Mouse (Mus musculus) embryonic fibroblast, embryonic 13.5 days (primary cell): ENCODE measurements at regions not wholly inside any gene's neighbourhood (a gene's known extent, or its start where the extent isn't known, plus 50 kb on each side); places are given as distances from the start of the nearest gene placed in this dataset.
A peak's percentile ranks its signal among the peaks of the same experiment; 100 is the strongest.

Source experiments
- H3K27ac ChIP-seq: 2 replicates; pipeline ENCODE4 v1.5.1; 2012; ENCODE audit warnings: low read length, control low read depth, inconsistent platforms; ENCODE audit not compliant: insufficient read depth
- H3K4me1 ChIP-seq: 2 replicates; pipeline ENCODE4 v1.6.1; 2011; ENCODE audit warnings: low read length; ENCODE audit not compliant: control insufficient read depth, insufficient read depth
- H3K4me3 ChIP-seq: 2 replicates; pipeline ENCODE4 v1.5.1; 2011; ENCODE audit warnings: mild to moderate bottlenecking, control low read depth, low read length; ENCODE audit not compliant: insufficient read depth
- CTCF ChIP-seq: IDR thresholded peaks from 2 replicates; pipeline ENCODE4 v1.5.1; 2011; ENCODE audit warnings: mild to moderate bottlenecking, control low read depth, low read length, moderate library complexity, borderline replicate concordance; ENCODE audit not compliant: insufficient read depth
- POLR2A ChIP-seq: IDR thresholded peaks from 2 replicates; pipeline ENCODE4 v1.6.1; 2011; ENCODE audit warnings: low read depth, mild to moderate bottlenecking, control low read depth, low read length, moderate library complexity

- H3K4me1 ChIP-seq = no peaks in the 10 kb centered on the region
- TF ChIP-seq CTCF (no peak), POLR2A (no peak)
These were observed 301.0 kb upstream of the Pbx1 start for GRCm38 (mm10) chr1:168733066-168733465.

GRCm38 (mm10) chr1:168709836-168710235 lies 277.8 kb upstream of the Pbx1 start:
- H3K4me1 ChIP-seq = peaks cover 7% of the 10 kb centered on the region
- H3K27ac ChIP-seq = no peak overlapping the region
- no peak overlapping the region for H3K4me3 ChIP-seq
- TF ChIP-seq CTCF (no peak), POLR2A (no peak)

More at GRCm38 (mm10) chr1:168733066-168733465, 301.0 kb upstream of the Pbx1 start:
- no peak overlapping the region for H3K27ac ChIP-seq
- H3K4me3 ChIP-seq = no peak overlapping the region

GRCm38 (mm10) chr1:168709017-168709681 lies 277.1 kb upstream of the Pbx1 start:
- Histone ChIP-seq H3K27ac (0 out of 2 replicates have a peak overlapping the region, but pooled peaks have one; percentile 4), H3K4me3 (no peak overlapping the region), H3K4me1 (peaks cover 7% of the 10 kb centered on the region)
- TF ChIP-seq CTCF (no peak), POLR2A (no peak)

- Histone ChIP-seq H3K27ac (no peak overlapping the region), H3K4me1 (peaks cover 7% of the 10 kb centered on the region), H3K4me3 (no peak overlapping the region)
- no peak for TF ChIP-seq CTCF
These were observed 276.2 kb upstream of the Pbx1 start for GRCm38 (mm10) chr1:168708161-168708865.

- no peak overlapping the region for H3K4me3 ChIP-seq
- TF ChIP-seq CTCF (no peak), POLR2A (no peak)
- H3K4me1 ChIP-seq = no peaks in the 10 kb centered on the region
- no peak overlapping the region for H3K27ac ChIP-seq
These were observed 265.3 kb upstream of the Pbx1 start for GRCm38 (mm10) chr1:168697386-168697785.

- no peaks in the 10 kb centered on the region for H3K4me1 ChIP-seq
- TF ChIP-seq CTCF = no peak
- no peak for TF ChIP-seq POLR2A
- no peak overlapping the region for H3K4me3 ChIP-seq
- no peak overlapping the region for H3K27ac ChIP-seq
These were observed 254.8 kb upstream of the Pbx1 start for GRCm38 (mm10) chr1:168686821-168687220.

GRCm38 (mm10) chr1:168685147-168685546 lies 253.1 kb upstream of the Pbx1 start:
- no peak overlapping the region for H3K4me3 ChIP-seq
- TF ChIP-seq POLR2A (no peak), CTCF (no peak)
- no peaks in the 10 kb centered on the region for H3K4me1 ChIP-seq
- no peak overlapping the region for H3K27ac ChIP-seq

- no peak for TF ChIP-seq CTCF
- no peak for TF ChIP-seq POLR2A
- Histone ChIP-seq H3K4me1 (no peaks in the 10 kb centered on the region), H3K4me3 (no peak overlapping the region), H3K27ac (no peak overlapping the region)
These were observed 249.8 kb upstream of the Pbx1 start for GRCm38 (mm10) chr1:168681685-168682491.

- no peak overlapping the region for H3K27ac ChIP-seq
- H3K4me1 ChIP-seq = no peaks in the 10 kb centered on the region
- H3K4me3 ChIP-seq = no peak overlapping the region
- TF ChIP-seq POLR2A (no peak), CTCF (no peak)
These were observed 248.6 kb upstream of the Pbx1 start for GRCm38 (mm10) chr1:168680674-168681073.
